Mouse (Mus musculus): ENCODE measurements at regions not wholly inside any gene's neighbourhood (a gene's known extent, or its start where the extent isn't known, plus 50 kb on each side); places are given as distances from the start of the nearest gene placed in this dataset.

DNA sequence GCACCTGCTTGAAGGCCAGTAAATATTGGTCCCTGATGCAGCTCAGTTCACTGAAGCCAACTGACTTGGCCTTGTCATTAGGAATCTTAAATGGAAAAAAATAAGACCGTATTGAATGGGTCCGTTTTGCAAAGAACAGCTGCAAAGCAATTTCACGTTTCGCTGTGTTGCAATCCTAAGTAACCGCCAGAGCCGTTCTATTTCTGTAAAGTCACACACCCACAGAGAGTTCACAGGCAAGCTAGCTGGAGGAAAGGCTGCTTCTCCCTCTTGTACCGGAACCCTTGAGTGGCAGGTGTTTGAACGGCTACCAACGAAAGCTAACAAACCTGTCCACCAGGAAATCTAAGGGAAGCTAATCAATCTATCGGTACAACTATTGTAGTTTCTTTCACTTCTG lies 80.6 kb upstream of the F13a1 start:
- no peak for TF ChIP-seq CTCF (conservative IDR thresholded peaks at IDR 0.05; ENCODE audit: low read length)
- no peak for TF ChIP-seq NANOG (IDR thresholded peaks at IDR 0.05; ENCODE audit: borderline replicate concordance, low read length)
